Mouse (Mus musculus) adrenal gland, postnatal 25 days (tissue): ENCODE data around the gene Olfr836. TPM values are rescaled to one million over a fixed set of nuclear protein-coding genes. Genes with fewer than 3 reads are reported as not detected.
"Not testable (repeated sequence)": the region's sequence is repeated elsewhere in the genome, so short reads cannot be mapped to it uniquely, and the experiment has no call there.

Source experiments
- DNase-seq: peaks from one replicate; pipeline ENCODE4 v3.0.0; 2021; ENCODE audit warnings: mixed read lengths
- long read RNA-seq: library from polyadenylated mRNA; stranded (forward); transcript quantifications from one replicate; pipeline ENCODE4 v2.0.0, GENCODE M21; 2021
- total RNA-seq: library from RNA; stranded (reverse); gene quantifications from 2 replicates; pipeline ENCODE4 v1.2.3, GENCODE M21; 2021

Olfr836 gene
- total RNA-seq, result not detected in 2 replicates
- long read RNA-seq, result 0 reads

DNA sequence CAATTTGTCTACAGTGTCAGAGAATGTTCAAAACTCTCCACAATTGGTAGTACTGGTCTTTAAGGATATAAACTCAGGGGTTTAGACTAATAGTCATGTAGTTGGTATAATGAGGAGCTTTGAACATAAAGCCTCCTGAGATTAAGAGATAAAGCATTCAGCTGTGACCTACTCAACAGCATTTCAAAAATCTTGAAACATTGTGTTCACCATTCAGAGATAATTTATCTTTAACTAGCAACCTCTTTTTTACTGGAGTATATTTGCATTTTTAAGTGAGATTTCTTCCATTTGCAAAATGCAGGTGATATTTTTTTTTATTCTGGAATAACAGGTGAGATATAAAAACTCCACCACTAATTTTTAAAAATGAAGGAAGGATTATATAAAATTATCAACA lies at the start of gene Olfr836:
Gene Olfr836 (plus strand): TSS at position 301 of the 400 bp plus-strand sequence.
- no peak for DNase-seq

- no peak for DNase-seq
Observed at GRCm38 (mm10) chr9:19084986-19085385, 35.2 kb upstream of the Olfr836 start.

GRCm38 (mm10) chr9:19092889-19093753 lies 27.1 kb upstream of the Olfr836 start:
- not testable (repeated sequence) for DNase-seq

- DNase-seq, result no peak
Observed at GRCm38 (mm10) chr9:19097286-19097685, 22.9 kb upstream of the Olfr836 start.

- no peak for DNase-seq
Observed at GRCm38 (mm10) chr9:19136017-19136416, 15.8 kb downstream of the Olfr836 start, which contains the start of gene Olfr837. TSS of gene Olfr837 (plus strand) at chr9:19136317.

Other genes starting within 250 kb of the Olfr836 start
- not detected in 2 replicates for gene Olfr830, start 245.7 kb upstream of the Olfr836 start, total RNA-seq
- gene Olfr832, start 183.3 kb upstream of the Olfr836 start, total RNA-seq, result not detected in 2 replicates
- not detected in 2 replicates for gene Olfr834, start 132.4 kb upstream of the Olfr836 start, total RNA-seq
- not detected in 2 replicates for gene Olfr835, start 87.6 kb upstream of the Olfr836 start, total RNA-seq
- not detected in 2 replicates for gene Olfr837, start 15.9 kb downstream of the Olfr836 start, total RNA-seq
- gene Olfr839-ps1, start 56.9 kb downstream of the Olfr836 start, total RNA-seq, result 0.03 TPM in 1 of 2 replicates, not detected in the other
- gene Olfr843, start 131.6 kb downstream of the Olfr836 start, total RNA-seq, result not detected in 2 replicates
- not detected in 2 replicates for gene Olfr844, start 196.0 kb downstream of the Olfr836 start, total RNA-seq
- not detected in 2 replicates for gene Olfr845, start 216.1 kb downstream of the Olfr836 start, total RNA-seq
- gene Olfr846, start 243.6 kb downstream of the Olfr836 start, total RNA-seq, result not detected in 2 replicates